Mouse (Mus musculus): ENCODE results near the gene Cdh22.

Cdh22 gene

DNA sequence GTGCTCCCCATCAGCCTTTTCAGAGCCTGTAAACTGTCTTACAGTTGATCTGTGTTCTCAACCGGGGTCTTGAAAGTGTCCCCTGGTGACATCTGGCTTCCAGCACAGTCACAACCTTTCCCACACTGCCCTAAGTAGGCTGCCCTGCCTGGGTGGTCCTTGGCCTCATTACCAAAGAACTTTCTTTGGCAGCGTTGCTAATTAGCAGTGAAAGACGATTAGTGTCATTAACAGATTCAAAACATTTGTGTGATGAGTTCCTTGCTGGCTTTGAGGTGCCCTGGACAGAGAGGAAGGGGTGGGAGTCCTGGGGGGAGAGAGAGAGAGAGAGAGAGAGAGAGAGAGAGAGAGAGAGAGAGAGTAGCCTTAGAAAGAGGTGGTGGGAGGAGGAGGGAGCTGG, 14.3 kb upstream of the Cdh22 start:
- DNase-seq (ENCODE audit: low read depth): no peak

GRCm38 (mm10) chr2:165246349-165246748, 11.7 kb upstream of the Cdh22 start:
- no peak for DNase-seq (ENCODE audit: low read depth)

- no peak for DNase-seq (ENCODE audit: low read depth)
Observed at GRCm38 (mm10) chr2:165243122-165243720, 8.6 kb upstream of the Cdh22 start.

GRCm38 (mm10) chr2:165242575-165242974, 7.9 kb upstream of the Cdh22 start:
- DNase-seq (ENCODE audit: low read depth): no peak

- no peak for DNase-seq (ENCODE audit: low read depth)
Observed at GRCm38 (mm10) chr2:165241786-165242185, 7.1 kb upstream of the Cdh22 start.

DNA sequence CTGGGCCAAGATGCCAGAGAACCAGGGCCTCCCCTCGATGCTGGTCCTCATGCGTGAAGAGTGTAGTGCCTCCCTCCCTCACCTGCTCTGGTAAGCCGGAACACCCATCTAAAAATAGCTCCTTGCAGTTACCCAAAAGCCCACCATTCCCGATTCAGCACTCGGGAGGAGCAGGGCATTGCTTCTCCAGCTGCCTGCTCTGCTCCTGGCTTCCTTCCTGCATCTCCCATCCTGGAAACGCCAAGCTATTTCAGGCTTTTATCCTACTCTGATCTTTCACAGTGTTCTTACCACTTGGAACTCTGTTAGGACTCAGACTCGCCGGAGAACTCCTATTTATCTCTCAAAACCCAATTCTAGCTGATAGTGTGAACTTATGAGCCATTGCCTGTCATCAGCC, 5.7 kb upstream of the Cdh22 start:
- no peak for DNase-seq (ENCODE audit: low read depth)

DNA sequence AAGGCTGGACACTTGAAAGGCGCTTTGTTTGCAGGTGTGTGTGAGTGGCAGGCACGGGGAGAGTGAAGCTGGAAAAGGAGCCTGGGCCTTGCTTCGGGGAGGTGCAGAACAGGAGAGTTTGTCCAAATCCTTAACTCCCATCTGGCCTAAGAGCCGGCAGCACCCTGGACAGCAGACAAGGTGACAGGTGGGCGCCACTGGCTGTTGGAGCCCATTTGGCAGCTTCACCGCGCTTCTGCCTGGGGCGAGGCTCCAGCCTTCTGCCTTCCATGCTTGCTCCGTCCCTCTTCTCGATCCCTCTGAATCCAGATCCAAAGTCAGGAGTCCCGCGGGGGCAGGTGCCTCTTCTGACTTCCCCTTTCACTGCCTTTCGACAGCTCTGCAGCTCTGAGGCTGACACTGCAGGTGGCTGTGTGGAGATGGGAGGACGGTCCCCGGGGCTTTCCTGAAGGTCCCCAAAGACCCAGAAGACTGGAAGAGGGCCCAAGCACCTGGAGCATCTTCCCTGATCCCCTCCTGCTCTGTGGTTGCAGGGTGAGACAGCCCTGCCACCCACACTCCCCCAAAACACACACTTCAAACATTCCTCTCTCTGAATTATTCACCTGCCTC, 5.0 kb upstream of the Cdh22 start:
- DNase-seq (ENCODE audit: low read depth): no peak

GRCm38 (mm10) chr2:165238416-165239145, 3.9 kb upstream of the Cdh22 start:
- no peak for DNase-seq (ENCODE audit: low read depth)

- no peak for DNase-seq (ENCODE audit: low read depth)
Observed at GRCm38 (mm10) chr2:165234291-165234612, 401 bp downstream of the Cdh22 start.

DNA sequence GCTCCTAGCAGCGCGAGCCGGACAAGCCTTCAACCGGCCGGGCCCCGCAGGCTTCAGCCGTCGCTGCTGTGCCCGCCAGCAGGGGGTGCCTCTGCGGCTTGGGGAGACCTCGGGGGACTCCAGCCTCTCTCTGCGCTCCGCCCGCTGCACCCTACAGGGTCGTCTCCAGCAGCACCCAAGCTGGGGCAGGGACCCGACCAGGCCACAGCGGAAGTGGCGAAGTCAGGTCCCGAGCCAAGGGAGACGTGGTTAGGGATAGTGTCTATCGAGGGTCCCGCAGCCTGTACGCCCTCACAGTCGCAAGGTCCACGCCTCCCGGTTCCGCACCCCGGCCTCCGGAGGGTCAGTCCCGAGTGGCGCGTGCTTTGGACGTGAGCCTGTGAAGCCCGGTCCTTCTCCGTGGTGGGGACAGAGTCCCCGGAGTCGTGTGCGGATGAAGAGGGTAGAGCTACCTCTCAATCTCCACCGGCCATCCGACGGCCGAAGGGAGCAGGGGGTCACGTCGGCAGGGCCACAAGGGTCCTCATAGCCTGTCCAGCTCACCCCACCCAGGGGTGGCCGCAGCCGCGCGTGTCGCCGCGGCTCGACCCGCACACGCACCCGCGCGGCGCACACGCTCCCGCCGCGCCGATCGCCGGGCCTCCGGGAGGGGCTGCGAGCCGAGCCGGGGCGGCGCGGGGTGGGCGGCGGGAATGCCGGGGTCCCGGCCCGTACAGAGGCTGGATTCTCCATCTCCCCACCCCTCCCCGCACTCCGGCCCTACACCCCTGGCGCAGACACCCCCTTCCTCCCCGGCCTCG, 962 bp downstream of the Cdh22 start:
- DNase-seq (ENCODE audit: low read depth): peak; percentile 40

- DNase-seq (ENCODE audit: low read depth): no peak
Observed at GRCm38 (mm10) chr2:165229050-165229449, 5.6 kb downstream of the Cdh22 start.

DNA sequence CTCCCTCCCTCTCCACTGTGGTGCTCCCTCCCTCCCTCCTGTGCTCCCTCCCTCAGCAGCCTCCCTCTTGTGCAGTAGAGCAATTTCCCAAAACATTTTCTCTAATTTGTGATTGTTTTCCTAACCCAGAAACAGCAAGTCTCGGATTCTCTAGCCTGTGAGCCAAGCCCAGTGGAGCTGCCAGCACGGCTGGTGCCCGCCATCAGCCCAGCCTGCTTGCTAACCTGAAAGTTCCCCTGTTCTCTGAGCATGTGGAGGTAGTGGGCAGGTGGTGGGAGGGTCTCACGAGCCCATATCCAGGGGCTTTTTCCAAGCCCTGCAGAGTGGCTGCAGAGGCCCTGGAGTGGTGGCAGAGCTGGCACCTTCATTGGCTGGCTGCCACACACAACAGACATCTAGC, 10.8 kb downstream of the Cdh22 start:
- no peak for DNase-seq (ENCODE audit: low read depth)

- no peak for DNase-seq (ENCODE audit: low read depth)
Observed at GRCm38 (mm10) chr2:165221952-165222351, 12.7 kb downstream of the Cdh22 start.

GRCm38 (mm10) chr2:165220347-165220945, 14.2 kb downstream of the Cdh22 start:
- no peak for DNase-seq (ENCODE audit: low read depth)

DNA sequence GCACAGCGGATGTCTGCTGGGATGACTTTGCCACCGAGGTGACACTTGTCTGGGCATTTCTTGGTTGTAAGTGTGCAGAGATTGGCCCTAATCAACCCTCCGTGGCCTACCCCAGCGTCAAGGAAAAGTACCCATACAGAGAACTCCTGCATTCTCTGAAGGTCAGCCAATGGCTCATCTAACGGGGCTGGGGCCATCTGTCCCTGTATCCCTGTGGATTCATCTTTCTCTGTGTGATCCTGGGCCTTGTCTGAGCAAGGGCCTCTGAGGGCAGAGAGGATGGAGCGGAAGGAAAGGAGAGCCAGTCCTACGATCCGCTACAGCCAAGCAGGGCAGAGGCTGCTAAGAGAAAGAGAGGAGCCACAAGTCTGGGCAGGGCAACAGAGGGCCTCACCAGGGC, 15.7 kb downstream of the Cdh22 start:
- no peak for DNase-seq (ENCODE audit: low read depth)

DNA sequence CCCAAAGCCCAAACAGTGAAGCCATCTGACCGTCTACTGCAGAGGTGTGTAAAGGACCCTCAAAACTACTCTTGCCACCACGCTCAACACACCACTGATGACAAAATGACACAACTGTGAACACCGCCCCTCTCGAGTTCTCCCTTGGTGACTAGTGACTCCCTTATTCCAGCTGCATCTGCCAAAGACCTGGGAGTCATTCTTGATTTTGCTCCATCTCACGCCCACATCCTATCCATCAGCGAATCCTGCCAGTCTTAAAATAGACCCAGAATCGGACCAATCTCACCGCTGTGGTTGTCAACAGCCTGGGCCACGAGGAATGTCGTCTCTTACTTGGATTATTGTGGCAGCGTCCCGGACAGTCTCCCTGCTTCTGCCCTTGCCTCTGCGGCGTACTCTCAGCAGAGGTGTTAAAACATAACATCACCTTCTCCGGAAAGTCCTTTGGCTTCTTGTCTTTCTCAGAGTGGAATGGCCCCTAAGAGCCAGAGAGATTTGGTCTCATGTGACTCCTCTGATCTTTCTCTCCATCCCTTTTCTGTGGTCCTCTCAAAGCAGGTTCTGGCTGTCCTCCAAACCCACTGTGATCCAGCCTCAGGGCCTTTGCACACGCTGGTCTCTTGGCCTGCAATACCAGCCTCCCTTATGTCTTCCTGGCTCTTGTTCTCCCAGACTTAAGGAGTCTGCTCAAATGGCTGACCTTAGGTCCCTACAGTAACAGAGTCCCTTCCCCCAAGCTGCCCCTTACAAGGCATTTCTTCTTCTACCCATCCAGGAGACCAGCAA, 17.1 kb downstream of the Cdh22 start:
- no peak for DNase-seq (ENCODE audit: low read depth)

GRCm38 (mm10) chr2:165215103-165215951, 19.3 kb downstream of the Cdh22 start:
- no peak for DNase-seq (ENCODE audit: low read depth)

DNA sequence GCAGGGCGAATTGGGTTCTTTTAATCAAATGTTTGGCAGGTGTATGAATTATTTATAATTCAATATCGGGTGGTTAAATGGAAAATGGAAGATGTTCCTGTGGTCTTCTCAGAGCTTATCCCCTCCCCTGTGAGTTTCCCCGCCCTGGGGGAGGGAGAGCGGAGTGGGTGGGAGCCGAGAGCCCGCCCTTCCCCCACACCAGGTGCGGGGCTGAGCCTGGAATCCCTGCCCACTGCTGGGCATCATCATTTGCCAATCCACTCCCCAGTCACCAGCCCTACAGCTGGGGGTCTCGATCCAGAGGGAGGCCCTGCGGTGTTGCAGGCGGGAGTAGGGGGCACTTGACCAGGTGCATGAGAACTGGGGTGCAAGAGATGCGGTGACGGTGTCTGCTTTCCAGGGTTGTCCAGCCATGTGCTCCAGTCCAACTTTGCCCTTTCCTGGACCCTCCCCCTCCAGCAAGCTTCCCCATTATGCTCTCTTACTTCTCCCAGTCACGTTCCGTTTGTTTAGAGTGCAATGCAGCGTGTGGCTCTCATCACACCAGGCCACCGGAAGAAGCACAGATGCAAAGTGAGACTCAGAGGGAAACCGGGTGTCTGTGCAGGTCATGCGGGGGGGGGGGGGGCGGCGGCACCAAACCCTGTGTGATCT, 23.1 kb downstream of the Cdh22 start:
- no peak for DNase-seq (ENCODE audit: low read depth)

GRCm38 (mm10) chr2:165210948-165211347, 23.7 kb downstream of the Cdh22 start:
- no peak for DNase-seq (ENCODE audit: low read depth)

- DNase-seq (ENCODE audit: low read depth): no peak
Observed at GRCm38 (mm10) chr2:165207689-165208088, 27.0 kb downstream of the Cdh22 start.

Data from naive thymus-derived CD4-positive, alpha-beta T cell, adult 2 months (primary cell).